Mouse (Mus musculus): ENCODE measurements around the gene Lpar5. TPM values are rescaled to one million over a fixed set of nuclear protein-coding genes. Genes with fewer than 3 reads are reported as not detected.
"Not testable (repeated sequence)": the region's sequence is repeated elsewhere in the genome, so short reads cannot be mapped to it uniquely, and the experiment has no call there.

Gene Lpar5
- polyA plus RNA-seq, 1 experiment = 223 TPM

DNA sequence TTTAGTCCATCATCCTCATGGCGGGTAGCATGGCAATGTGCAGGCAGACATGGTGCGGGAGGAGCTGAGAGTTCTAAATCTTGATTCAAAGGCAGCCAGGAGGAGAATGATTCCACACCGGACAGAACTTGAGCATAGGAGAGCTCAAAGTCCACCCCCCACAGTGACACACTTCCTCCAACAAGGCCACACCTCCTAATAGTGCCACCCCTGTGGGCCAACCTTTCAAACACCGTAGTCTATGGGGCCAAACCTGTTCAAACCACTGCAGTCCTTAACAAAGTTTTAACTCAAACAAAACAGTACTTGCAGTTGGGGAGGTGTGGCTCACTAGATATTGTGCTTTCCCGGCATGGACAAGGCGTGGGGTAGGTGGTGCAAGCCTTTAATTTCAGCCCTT, 3.8 kb upstream of the Lpar5 start:
- H3K4me3 ChIP-seq (ENCODE audit: low read depth, low read length) = no peak overlapping the region
- peak overlapping the region; percentile 32; the same call in 1 of the 2 replicates for H3K27ac ChIP-seq (ENCODE audit: insufficient read depth, low read depth, low read length)
- H3K36me3 ChIP-seq (ENCODE audit: control insufficient read depth, insufficient read depth, low read length) = no peaks in the 10 kb centered on the region
- no peaks in the 10 kb centered on the region for H3K27me3 ChIP-seq (ENCODE audit: control insufficient read depth, insufficient read depth, low read length)
- TF ChIP-seq CTCF (IDR thresholded peaks at IDR 0.05; ENCODE audit: extremely low read depth, insufficient read length, insufficient replicate concordance, low read depth, low read length) (no peak), POLR2A (IDR thresholded peaks at IDR 0.05; ENCODE audit: low read depth, low read length) (no peak)
- peaks cover 26% of the 10 kb centered on the region for H3K4me1 ChIP-seq (ENCODE audit: control insufficient read depth, insufficient read depth, insufficient read length, low read length)
- WGBS = 56% methylated on average over 6 of the region's 6 CpGs

DNA sequence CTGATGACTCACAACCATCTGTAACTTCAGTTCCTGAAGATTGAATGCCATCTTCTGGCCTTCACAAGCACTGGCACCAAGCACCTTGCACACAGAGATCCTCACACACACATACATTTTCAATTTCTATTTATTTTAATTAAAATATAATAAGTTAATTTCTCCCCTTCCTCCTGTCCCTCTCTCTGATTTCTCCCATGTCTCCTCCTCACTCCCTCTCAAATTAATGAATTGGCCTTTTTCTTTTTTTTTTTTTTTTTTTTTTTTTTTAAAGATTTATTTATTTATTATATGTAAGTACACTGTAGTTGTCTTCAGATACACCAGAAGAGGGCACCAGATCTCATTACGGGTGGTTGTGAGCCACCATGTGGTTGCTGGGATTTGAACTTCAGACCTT, 2.5 kb upstream of the Lpar5 start:
- H3K27ac ChIP-seq (ENCODE audit: insufficient read depth, low read depth, low read length); H3K36me3 ChIP-seq (ENCODE audit: control insufficient read depth, insufficient read depth, low read length); H3K4me3 ChIP-seq (ENCODE audit: low read depth, low read length); H3K27me3 ChIP-seq (ENCODE audit: control insufficient read depth, insufficient read depth, low read length): not testable (repeated sequence)
- peaks cover 24% of the 10 kb centered on the region for H3K4me1 ChIP-seq (ENCODE audit: control insufficient read depth, insufficient read depth, insufficient read length, low read length)
- WGBS = no CpG with 5 or more reads among the region's 1 CpGs

DNA sequence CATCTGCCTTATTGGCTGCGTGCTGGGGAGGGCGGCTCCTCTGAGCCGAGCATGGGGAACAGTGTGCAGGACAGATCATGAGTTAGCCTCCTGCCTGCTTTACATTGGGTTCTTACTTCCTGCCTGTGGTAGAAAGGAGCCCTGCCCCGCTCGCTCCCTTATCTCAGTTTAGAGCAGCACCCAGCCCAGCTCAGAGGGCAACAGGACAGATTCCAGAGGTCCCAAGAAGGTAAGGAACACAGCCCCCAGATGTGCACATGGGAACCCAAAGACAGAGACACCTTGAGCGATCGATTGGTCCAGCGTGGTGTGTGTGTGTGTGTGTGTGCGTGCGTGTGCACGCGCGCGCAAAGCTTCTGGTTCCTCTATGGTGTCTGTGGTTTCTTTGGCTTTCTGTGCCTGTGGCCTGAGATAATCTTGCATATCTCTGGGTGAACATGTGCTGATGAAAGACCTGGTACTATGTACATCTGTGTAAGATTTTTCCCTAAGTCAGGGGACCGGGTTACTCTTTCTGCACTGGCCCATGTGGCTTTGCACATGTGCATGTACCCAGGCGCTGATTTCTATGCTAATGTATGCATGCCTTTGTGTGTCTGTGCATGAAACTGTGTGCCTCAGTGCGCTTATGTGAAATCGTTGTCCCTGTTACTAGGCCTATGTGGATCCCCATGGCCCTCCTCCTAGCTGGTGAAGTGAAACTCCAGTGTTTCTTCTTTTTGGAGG, 3.6 kb downstream of the Lpar5 start:
- Histone ChIP-seq H3K4me3 (ENCODE audit: low read depth, low read length) (peak overlapping the region; percentile 59), H3K4me1 (ENCODE audit: control insufficient read depth, insufficient read depth, insufficient read length, low read length) (peaks cover 38% of the 10 kb centered on the region), H3K36me3 (ENCODE audit: control insufficient read depth, insufficient read depth, low read length) (peaks cover 2% of the 10 kb centered on the region; the same call in 1 of the 2 replicates), H3K27me3 (ENCODE audit: control insufficient read depth, insufficient read depth, low read length) (no peaks in the 10 kb centered on the region), H3K27ac (ENCODE audit: insufficient read depth, low read depth, low read length) (peak overlapping the region; percentile 89)
- no peak for TF ChIP-seq CTCF (IDR thresholded peaks at IDR 0.05; ENCODE audit: extremely low read depth, insufficient read length, insufficient replicate concordance, low read depth, low read length)
- peak; percentile 51 for TF ChIP-seq POLR2A (IDR thresholded peaks at IDR 0.05; ENCODE audit: low read depth, low read length)
- 20% methylated on average over 18 of the region's 18 CpGs for WGBS

DNA sequence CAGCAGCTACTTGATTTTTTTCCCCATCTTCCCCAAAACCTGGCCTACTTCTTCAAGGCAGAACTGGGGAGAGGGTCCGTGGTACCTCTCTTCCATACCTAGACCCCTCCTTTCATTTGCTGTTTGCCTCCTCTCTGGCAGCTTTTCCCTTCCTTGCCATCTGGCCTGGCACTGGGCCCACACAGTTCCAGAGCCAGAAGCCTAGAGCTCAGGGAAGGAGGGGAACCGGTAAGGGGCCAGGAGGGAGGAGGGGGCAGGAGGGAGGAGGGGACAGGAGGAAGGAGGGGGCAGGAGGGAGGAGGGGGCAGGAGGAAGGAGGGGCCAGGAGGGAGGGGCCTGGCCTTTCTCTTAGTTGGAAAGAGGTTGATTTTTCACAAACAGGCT, 4.2 kb downstream of the Lpar5 start:
- Histone ChIP-seq H3K4me3 (ENCODE audit: low read depth, low read length) (peak overlapping the region; percentile 59), H3K36me3 (ENCODE audit: control insufficient read depth, insufficient read depth, low read length) (peaks cover 2% of the 10 kb centered on the region; the same call in 1 of the 2 replicates), H3K27me3 (ENCODE audit: control insufficient read depth, insufficient read depth, low read length) (no peaks in the 10 kb centered on the region), H3K27ac (ENCODE audit: insufficient read depth, low read depth, low read length) (peak overlapping the region; percentile 89), H3K4me1 (ENCODE audit: control insufficient read depth, insufficient read depth, insufficient read length, low read length) (peaks cover 38% of the 10 kb centered on the region)
- WGBS = 9% methylated on average over 2 of the region's 2 CpGs
- no peak for TF ChIP-seq POLR2A (IDR thresholded peaks at IDR 0.05; ENCODE audit: low read depth, low read length)
- TF ChIP-seq CTCF (IDR thresholded peaks at IDR 0.05; ENCODE audit: extremely low read depth, insufficient read length, insufficient replicate concordance, low read depth, low read length) = no peak

DNA sequence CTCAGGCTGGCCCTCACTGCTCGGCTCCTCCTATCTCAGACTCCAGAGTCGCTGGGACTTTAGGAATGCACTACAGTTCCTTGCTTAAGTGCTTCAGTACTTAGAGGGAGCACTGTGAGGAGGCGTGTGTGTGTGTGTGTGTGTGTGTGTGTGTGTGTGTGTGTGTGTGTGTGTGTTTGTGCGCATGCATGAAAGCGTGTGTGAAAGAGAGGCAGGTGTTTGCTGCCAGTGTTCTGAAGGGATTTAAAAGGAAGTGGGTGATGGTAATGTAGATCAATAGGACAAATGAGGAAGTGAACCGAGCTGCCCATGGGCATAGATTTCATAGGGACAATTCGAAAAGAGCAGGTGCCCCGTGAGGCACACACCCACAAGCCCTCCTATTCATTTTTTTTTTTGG, 6.1 kb downstream of the Lpar5 start:
- Histone ChIP-seq H3K4me3 (ENCODE audit: low read depth, low read length) (0 out of 2 replicates have a peak overlapping the region, but pooled peaks have one; percentile 4), H3K36me3 (ENCODE audit: control insufficient read depth, insufficient read depth, low read length) (peaks cover 4% of the 10 kb centered on the region; the same call in 1 of the 2 replicates), H3K4me1 (ENCODE audit: control insufficient read depth, insufficient read depth, insufficient read length, low read length) (peaks cover 32% of the 10 kb centered on the region; the same call in 1 of the 2 replicates), H3K27ac (ENCODE audit: insufficient read depth, low read depth, low read length) (peak overlapping the region; percentile 65), H3K27me3 (ENCODE audit: control insufficient read depth, insufficient read depth, low read length) (no peaks in the 10 kb centered on the region)
- WGBS = 12% methylated on average over 8 of the region's 8 CpGs
- TF ChIP-seq POLR2A (IDR thresholded peaks at IDR 0.05; ENCODE audit: low read depth, low read length) = no peak

DNA sequence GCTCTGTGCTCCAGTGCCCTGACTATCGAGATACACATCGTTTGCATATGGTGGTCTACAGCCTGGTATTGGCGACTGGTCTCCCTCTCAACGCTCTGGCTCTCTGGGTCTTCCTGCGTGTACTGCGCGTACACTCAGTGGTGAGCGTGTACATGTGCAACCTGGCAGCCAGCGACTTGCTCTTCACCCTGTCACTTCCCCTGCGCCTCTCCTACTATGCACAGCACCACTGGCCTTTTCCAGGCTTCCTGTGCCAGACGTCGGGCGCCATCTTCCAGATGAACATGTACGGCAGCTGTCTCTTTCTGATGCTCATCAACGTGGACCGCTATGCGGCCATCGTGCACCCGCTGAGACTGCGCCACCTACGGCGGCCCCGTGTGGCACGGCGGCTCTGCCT, 13.7 kb downstream of the Lpar5 start:
- 69% methylated on average over 25 of the region's 25 CpGs for WGBS
- H3K4me1 ChIP-seq (ENCODE audit: control insufficient read depth, insufficient read depth, insufficient read length, low read length) = peaks cover 15% of the 10 kb centered on the region
- H3K27ac ChIP-seq (ENCODE audit: insufficient read depth, low read depth, low read length) = no peak overlapping the region
- H3K4me3 ChIP-seq (ENCODE audit: low read depth, low read length) = peak overlapping the region; percentile 28
- TF ChIP-seq POLR2A (IDR thresholded peaks at IDR 0.05; ENCODE audit: low read depth, low read length) (no peak), CTCF (IDR thresholded peaks at IDR 0.05; ENCODE audit: extremely low read depth, insufficient read length, insufficient replicate concordance, low read depth, low read length) (no peak)
- H3K27me3 ChIP-seq (ENCODE audit: control insufficient read depth, insufficient read depth, low read length) = no peaks in the 10 kb centered on the region
- H3K36me3 ChIP-seq (ENCODE audit: control insufficient read depth, insufficient read depth, low read length) = peaks cover 24% of the 10 kb centered on the region

DNA sequence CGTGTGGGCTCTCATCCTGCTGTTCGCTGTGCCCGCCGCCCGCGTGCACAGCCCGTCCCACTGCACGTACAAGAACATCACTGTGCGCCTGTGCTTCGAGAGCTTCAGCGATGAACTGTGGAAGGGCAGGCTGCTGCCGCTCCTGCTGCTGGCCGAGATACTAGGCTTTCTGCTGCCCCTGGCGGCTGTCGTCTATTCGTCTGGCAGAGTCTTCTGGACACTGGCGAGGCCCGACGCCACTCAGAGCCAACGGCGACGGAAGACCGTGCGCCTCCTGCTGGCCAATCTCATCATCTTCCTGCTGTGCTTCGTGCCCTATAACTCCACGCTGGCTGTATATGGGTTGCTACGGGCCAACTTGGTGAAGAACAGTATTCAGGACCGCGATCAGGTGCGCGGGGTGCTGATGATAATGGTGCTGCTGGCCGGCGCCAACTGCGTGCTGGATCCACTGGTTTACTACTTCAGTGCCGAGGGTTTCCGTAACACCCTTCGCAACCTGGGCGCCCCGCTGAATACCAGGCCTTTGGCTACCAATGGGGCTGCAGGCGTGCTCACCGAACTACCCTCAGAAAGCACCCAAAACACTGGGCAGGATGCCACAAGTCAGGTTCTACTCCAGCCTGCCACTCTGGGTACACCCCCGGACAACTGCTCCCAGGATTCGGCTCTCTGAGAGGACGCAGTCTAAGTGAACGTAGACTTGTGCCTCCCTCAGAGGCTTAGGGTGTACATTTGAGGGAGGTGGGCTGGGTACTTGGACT, 14.3 kb downstream of the Lpar5 start:
- Histone ChIP-seq H3K36me3 (ENCODE audit: control insufficient read depth, insufficient read depth, low read length) (peaks cover 24% of the 10 kb centered on the region), H3K27me3 (ENCODE audit: control insufficient read depth, insufficient read depth, low read length) (no peaks in the 10 kb centered on the region), H3K27ac (ENCODE audit: insufficient read depth, low read depth, low read length) (no peak overlapping the region), H3K4me3 (ENCODE audit: low read depth, low read length) (peak overlapping the region; percentile 28), H3K4me1 (ENCODE audit: control insufficient read depth, insufficient read depth, insufficient read length, low read length) (peaks cover 15% of the 10 kb centered on the region)
- peak; percentile 81 for TF ChIP-seq CTCF (IDR thresholded peaks at IDR 0.05; ENCODE audit: extremely low read depth, insufficient read length, insufficient replicate concordance, low read depth, low read length)
- TF ChIP-seq POLR2A (IDR thresholded peaks at IDR 0.05; ENCODE audit: low read depth, low read length) = no peak
- WGBS = 50% methylated on average over 45 of the region's 45 CpGs
